Mouse (Mus musculus): ENCODE measurements around the gene Dab1. TPM values are rescaled to one million over a fixed set of nuclear protein-coding genes. Genes with fewer than 3 reads are reported as not detected.
A peak's percentile ranks its signal among the peaks of the same experiment; 100 is the strongest.

Gene Dab1
- total RNA-seq, 2 experiments from 2014 or later: 155 to 170 TPM

- no peak overlapping the region for H3K4me3 ChIP-seq
- TF ChIP-seq CTCF (conservative IDR thresholded peaks at IDR 0.05): no peak
- H3K27ac ChIP-seq: no peak overlapping the region
- peak in 1 of 2 experiments; percentile 36 for DNase-seq (ENCODE audit: low spot score in 2 of 2)
Measured at GRCm38 (mm10) chr4:103783561-103784247, 164.5 kb downstream of the Dab1 start.

- H3K27ac ChIP-seq: 0 out of 2 replicates have a peak overlapping the region, but pooled peaks have one; percentile 14
- no peak overlapping the region for H3K4me3 ChIP-seq
- DNase-seq (ENCODE audit: low spot score in 2 of 2): no peak
- TF ChIP-seq CTCF (conservative IDR thresholded peaks at IDR 0.05): peak; percentile 31
Measured at GRCm38 (mm10) chr4:103793589-103794312, 174.6 kb downstream of the Dab1 start.

- TF ChIP-seq CTCF (conservative IDR thresholded peaks at IDR 0.05): no peak
- no peak overlapping the region for H3K27ac ChIP-seq
- DNase-seq (ENCODE audit: low spot score in 2 of 2): no peak
- no peak overlapping the region for H3K4me3 ChIP-seq
Measured at GRCm38 (mm10) chr4:103796416-103796815, 177.3 kb downstream of the Dab1 start.

GRCm38 (mm10) chr4:103802439-103802838 lies 183.3 kb downstream of the Dab1 start:
- Histone ChIP-seq H3K27ac (peak overlapping the region; percentile 15; the same call in 1 of the 2 replicates), H3K4me3 (no peak overlapping the region)
- TF ChIP-seq CTCF (conservative IDR thresholded peaks at IDR 0.05): no peak
- DNase-seq (ENCODE audit: low spot score in 2 of 2): no peak

GRCm38 (mm10) chr4:103804461-103804860 lies 185.3 kb downstream of the Dab1 start:
- TF ChIP-seq CTCF (conservative IDR thresholded peaks at IDR 0.05): no peak
- H3K4me3 ChIP-seq: no peak overlapping the region
- no peak for DNase-seq (ENCODE audit: low spot score in 2 of 2)
- no peak overlapping the region for H3K27ac ChIP-seq

- Histone ChIP-seq H3K27ac (peak overlapping the region; percentile 46), H3K4me3 (no peak overlapping the region)
- no peak for TF ChIP-seq CTCF (conservative IDR thresholded peaks at IDR 0.05)
- DNase-seq (ENCODE audit: low spot score in 2 of 2): peak; percentile 52 to 71
Measured at GRCm38 (mm10) chr4:103822669-103823068, 203.5 kb downstream of the Dab1 start.

GRCm38 (mm10) chr4:103838377-103838776 lies 219.2 kb downstream of the Dab1 start:
- no peak overlapping the region for H3K27ac ChIP-seq
- DNase-seq (ENCODE audit: low spot score in 2 of 2): no peak
- no peak for TF ChIP-seq CTCF (conservative IDR thresholded peaks at IDR 0.05)
- no peak overlapping the region for H3K4me3 ChIP-seq

- H3K4me3 ChIP-seq: no peak overlapping the region
- H3K27ac ChIP-seq: no peak overlapping the region
- DNase-seq (ENCODE audit: low spot score in 2 of 2): no peak
- TF ChIP-seq CTCF (conservative IDR thresholded peaks at IDR 0.05): no peak
Measured at GRCm38 (mm10) chr4:103839541-103839940, 220.4 kb downstream of the Dab1 start.

- no peak for TF ChIP-seq CTCF (conservative IDR thresholded peaks at IDR 0.05)
- no peak for DNase-seq (ENCODE audit: low spot score in 2 of 2)
- no peak overlapping the region for H3K27ac ChIP-seq
- H3K4me3 ChIP-seq: no peak overlapping the region
Measured at GRCm38 (mm10) chr4:103841126-103841525, 222.0 kb downstream of the Dab1 start.

GRCm38 (mm10) chr4:103844635-103845034 lies 225.5 kb downstream of the Dab1 start:
- Histone ChIP-seq H3K27ac (no peak overlapping the region), H3K4me3 (no peak overlapping the region)
- TF ChIP-seq CTCF (conservative IDR thresholded peaks at IDR 0.05): no peak
- no peak for DNase-seq (ENCODE audit: low spot score in 2 of 2)

- no peak for DNase-seq (ENCODE audit: low spot score in 2 of 2)
- peak; percentile 75 for TF ChIP-seq CTCF (conservative IDR thresholded peaks at IDR 0.05)
- H3K4me3 ChIP-seq: no peak overlapping the region
- no peak overlapping the region for H3K27ac ChIP-seq
Measured at GRCm38 (mm10) chr4:103857173-103857572, 238.0 kb downstream of the Dab1 start.

GRCm38 (mm10) chr4:103875564-103875963 lies 256.4 kb downstream of the Dab1 start:
- H3K27ac ChIP-seq: no peak overlapping the region

GRCm38 (mm10) chr4:103878841-103879240 lies 259.7 kb downstream of the Dab1 start:
- Histone ChIP-seq H3K27ac (peak overlapping the region; percentile 59; the same call in 1 of the 2 replicates), H3K4me3 (no peak overlapping the region)
- no peak for TF ChIP-seq CTCF (conservative IDR thresholded peaks at IDR 0.05)
- no peak for DNase-seq (ENCODE audit: low spot score in 2 of 2)

More at GRCm38 (mm10) chr4:103875564-103875963, 256.4 kb downstream of the Dab1 start:
- no peak for DNase-seq (ENCODE audit: low spot score in 2 of 2)
- TF ChIP-seq CTCF (conservative IDR thresholded peaks at IDR 0.05): no peak
- no peak overlapping the region for H3K4me3 ChIP-seq

Data from layer of hippocampus, adult 2 months (tissue).